Mouse (Mus musculus) lung, postnatal 0 days (tissue): ENCODE measurements around the gene Stx8.

Experiments used
- CTCF ChIP-seq: IDR thresholded peaks from 2 replicates; pipeline ENCODE4 v1.5.1; 2016; ENCODE audit warnings: antibody characterized with exemption, mild to moderate bottlenecking
- EP300 ChIP-seq: IDR thresholded peaks from 2 replicates; pipeline ENCODE4 v1.6.1; 2016; ENCODE audit warnings: antibody characterized with exemption, mild to moderate bottlenecking, control low read depth

DNA sequence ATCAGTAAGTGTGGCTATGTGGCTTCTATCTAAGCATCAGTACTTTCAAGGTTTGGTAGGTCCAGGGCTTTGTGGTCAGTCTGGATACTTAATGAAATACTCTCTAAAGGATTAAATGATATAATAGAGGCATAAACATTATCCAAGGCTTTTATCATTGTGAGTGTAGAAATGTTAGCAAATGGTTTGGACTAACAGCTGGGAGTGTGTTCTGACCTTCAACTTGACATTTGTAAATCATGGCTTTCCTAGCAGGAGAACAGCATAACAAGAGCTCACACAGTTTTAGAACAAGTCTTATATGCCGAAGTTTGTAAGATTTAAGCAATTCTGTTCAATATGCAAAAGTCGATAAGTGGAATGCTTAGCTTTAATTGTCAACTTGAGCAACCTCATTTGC, 113.8 kb downstream of the Stx8 start:
- TF ChIP-seq CTCF (no peak), EP300 (no peak)
